Mouse (Mus musculus) erythroblast, embryonic 14.5 days (primary cell): ENCODE data around the gene Slc6a12.

Experiments used
- GATA1 ChIP-seq: IDR thresholded peaks from 2 replicates; pipeline ENCODE4 v1.6.1; 2012; ENCODE audit warnings: low read length, inconsistent platforms, mixed read lengths
- TAL1 ChIP-seq: IDR thresholded peaks from 3 replicates; pipeline ENCODE4 v1.6.1; 2012; ENCODE audit warnings: low read length, inconsistent platforms, mixed read lengths

- TF ChIP-seq GATA1 (no peak), TAL1 (no peak)
Observed at GRCm38 (mm10) chr6:121325298-121325697, 17.6 kb upstream of the Slc6a12 start.
